Mouse (Mus musculus) heart, embryonic 13.5 days (tissue): ENCODE data around the gene Hlcs. TPM values are rescaled to one million over a fixed set of nuclear protein-coding genes. Genes with fewer than 3 reads are reported as not detected.
"Not testable (repeated sequence)": the region's sequence is repeated elsewhere in the genome, so short reads cannot be mapped to it uniquely, and the experiment has no call there.

Experiments
- ATAC-seq: fragments of 200-750 bp; cut with Nextera tagmentation; 2 replicates; pipeline ENCODE4 v1.8.0; 2017; ENCODE audit warnings: moderate TSS enrichment; ENCODE audit not compliant: insufficient number of reproducible peaks, low FRiP score, low TSS enrichment; ENCODE audit errors: extremely low read depth
- H3K27ac ChIP-seq: fragments of 300-500 bp; sonication (generic); replicated peaks from 2 replicates; pipeline ENCODE4 v1.5.1; 2015; ENCODE audit warnings: moderate library complexity, mild to moderate bottlenecking, inconsistent platforms
- H3K27me3 ChIP-seq: fragments of 300-500 bp; sonication (generic); replicated peaks from 2 replicates; pipeline ENCODE4 v1.6.1; 2015; ENCODE audit warnings: mild to moderate bottlenecking, inconsistent platforms
- H3K36me3 ChIP-seq: fragments of 300-500 bp; sonication (generic); 2 replicates; pipeline ENCODE4 v1.6.1; 2015; ENCODE audit warnings: mild to moderate bottlenecking, inconsistent platforms
- H3K4me1 ChIP-seq: fragments of 300-500 bp; sonication (generic); 2 replicates; pipeline ENCODE4 v1.6.1; 2015; ENCODE audit warnings: inconsistent platforms
- H3K4me2 ChIP-seq: fragments of 300-500 bp; sonication (generic); 2 replicates; pipeline ENCODE4 v1.6.1; 2015; ENCODE audit warnings: inconsistent platforms, mild to moderate bottlenecking, moderate library complexity
- H3K4me3 ChIP-seq: fragments of 300-500 bp; sonication (generic); 2 replicates; pipeline ENCODE4 v1.5.1; 2015; ENCODE audit warnings: moderate library complexity, mild to moderate bottlenecking, inconsistent platforms
- H3K9ac ChIP-seq: fragments of 300-500 bp; sonication (generic); 2 replicates; pipeline ENCODE4 v1.6.1; 2015; ENCODE audit warnings: inconsistent platforms, mild to moderate bottlenecking, moderate library complexity
- H3K9me3 ChIP-seq: fragments of 300-500 bp; sonication (generic); 2 replicates; pipeline ENCODE4 v1.6.1; 2016; ENCODE audit warnings: inconsistent platforms
- WGBS: fragments of 180-500 bp; shearing (Covaris S2); methylation state at CpG from one replicate; pipeline ENCODE4 v1.1.7; 2015; ENCODE audit warnings: mixed read lengths; 5-methylcytosine and 5-hydroxymethylcytosine counted together
- polyA plus RNA-seq: library from polyadenylated mRNA; unstranded; fragments of >200 nt; fragmentation: Nextera tagmentation; extraction: Ambion mirVana; gene quantifications from 2 replicates; pipeline ENCODE4 v1.2.1, GENCODE M21; 2015

Hlcs gene
- polyA plus RNA-seq, 1 experiment from 2014 or later, result 7.6 TPM

GRCm38 (mm10) chr16:94347080-94347731 is 33.8 kb upstream of the Hlcs start:
- Histone ChIP-seq H3K4me3 (no peak overlapping the region), H3K27me3 (no peaks in the 10 kb centered on the region), H3K9ac (no peak overlapping the region), H3K27ac (no peak overlapping the region), H3K9me3 (no peaks in the 10 kb centered on the region), H3K4me2 (no peak overlapping the region), H3K36me3 (no peaks in the 10 kb centered on the region), H3K4me1 (0 out of 2 replicates have a peak, but pooled peaks cover 5% of the 10 kb centered on the region)
- 70% methylated on average over 7 of the region's 7 CpGs for WGBS
- ATAC-seq, result no peak

DNA sequence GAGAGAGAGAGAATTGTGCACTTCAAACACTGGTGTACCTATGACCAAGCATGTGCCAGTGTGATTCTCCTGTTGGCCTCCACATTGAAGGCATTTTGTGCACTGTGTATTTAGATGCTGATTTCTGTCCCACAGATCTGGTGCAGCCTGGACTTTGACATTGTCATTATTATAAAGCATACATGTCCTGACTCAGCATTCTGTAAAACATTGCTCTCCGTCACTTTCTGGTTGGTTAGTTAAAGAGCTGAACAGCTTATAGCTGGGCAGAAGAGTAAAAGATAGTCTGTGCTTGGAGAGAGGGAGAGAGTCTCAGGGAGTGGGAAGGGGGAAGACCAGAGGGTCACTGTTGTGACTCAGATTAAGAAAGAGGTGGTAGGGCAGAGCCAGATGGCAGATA is 32.4 kb upstream of the Hlcs start:
- no peak overlapping the region for H3K4me3 ChIP-seq
- no peaks in the 10 kb centered on the region for H3K9me3 ChIP-seq
- 0 out of 2 replicates have a peak, but pooled peaks cover 5% of the 10 kb centered on the region for H3K4me1 ChIP-seq
- H3K36me3 ChIP-seq, result no peaks in the 10 kb centered on the region
- 83% methylated on average over 1 of the region's 1 CpGs for WGBS
- no peak overlapping the region for H3K4me2 ChIP-seq
- no peak overlapping the region for H3K9ac ChIP-seq
- H3K27ac ChIP-seq, result no peak overlapping the region
- ATAC-seq, result no peak
- no peaks in the 10 kb centered on the region for H3K27me3 ChIP-seq

GRCm38 (mm10) chr16:94339164-94340160 is 26.1 kb upstream of the Hlcs start:
- WGBS, result 87% methylated on average over 20 of the region's 22 CpGs
- H3K36me3 ChIP-seq, ATAC-seq, H3K9me3 ChIP-seq, H3K4me1 ChIP-seq, H3K27ac ChIP-seq, H3K4me2 ChIP-seq, H3K9ac ChIP-seq, H3K27me3 ChIP-seq, H3K4me3 ChIP-seq: not testable (repeated sequence)

GRCm38 (mm10) chr16:94335656-94336055 is 22.3 kb upstream of the Hlcs start:
- Histone ChIP-seq H3K4me3 (no peak overlapping the region), H3K27me3 (no peaks in the 10 kb centered on the region), H3K9me3 (no peaks in the 10 kb centered on the region), H3K27ac (no peak overlapping the region), H3K4me2 (no peak overlapping the region), H3K4me1 (no peaks in the 10 kb centered on the region), H3K9ac (no peak overlapping the region), H3K36me3 (no peaks in the 10 kb centered on the region)
- 40% methylated on average over 5 of the region's 5 CpGs for WGBS
- ATAC-seq, result no peak

DNA sequence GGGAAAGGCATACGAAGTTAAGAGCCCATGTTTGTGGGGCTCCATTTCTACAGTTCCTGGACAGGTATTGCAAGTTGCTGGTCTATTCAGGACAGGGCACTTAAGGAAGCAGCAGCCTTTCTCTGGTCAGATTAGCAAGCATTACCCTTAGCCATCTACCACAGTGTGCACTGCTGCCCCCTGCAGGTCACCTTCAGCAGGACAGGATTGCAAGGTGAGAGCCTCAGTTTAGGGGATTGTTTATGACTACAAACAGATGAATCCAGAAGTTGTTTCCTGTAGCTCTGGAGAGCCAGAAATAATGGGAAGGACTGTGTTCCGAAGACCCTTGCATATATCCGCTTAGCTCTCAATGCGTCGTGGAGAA is 18.5 kb upstream of the Hlcs start:
- H3K4me1 ChIP-seq, result peaks cover 19% of the 10 kb centered on the region
- no peak overlapping the region for H3K27ac ChIP-seq
- no peak overlapping the region for H3K9ac ChIP-seq
- no peak overlapping the region for H3K4me2 ChIP-seq
- no peak overlapping the region for H3K4me3 ChIP-seq
- WGBS, result 54% methylated on average over 5 of the region's 5 CpGs
- no peaks in the 10 kb centered on the region for H3K36me3 ChIP-seq
- peaks cover 20% of the 10 kb centered on the region for H3K27me3 ChIP-seq
- ATAC-seq, result no peak
- no peaks in the 10 kb centered on the region for H3K9me3 ChIP-seq

GRCm38 (mm10) chr16:94331233-94331885 is 18.0 kb upstream of the Hlcs start:
- WGBS, result 74% methylated on average over 9 of the region's 9 CpGs
- Histone ChIP-seq H3K4me1 (peaks cover 19% of the 10 kb centered on the region), H3K4me2 (no peak overlapping the region), H3K4me3 (no peak overlapping the region), H3K9ac (no peak overlapping the region), H3K9me3 (no peaks in the 10 kb centered on the region), H3K27ac (no peak overlapping the region), H3K27me3 (peaks cover 23% of the 10 kb centered on the region), H3K36me3 (no peaks in the 10 kb centered on the region)
- ATAC-seq, result no peak

DNA sequence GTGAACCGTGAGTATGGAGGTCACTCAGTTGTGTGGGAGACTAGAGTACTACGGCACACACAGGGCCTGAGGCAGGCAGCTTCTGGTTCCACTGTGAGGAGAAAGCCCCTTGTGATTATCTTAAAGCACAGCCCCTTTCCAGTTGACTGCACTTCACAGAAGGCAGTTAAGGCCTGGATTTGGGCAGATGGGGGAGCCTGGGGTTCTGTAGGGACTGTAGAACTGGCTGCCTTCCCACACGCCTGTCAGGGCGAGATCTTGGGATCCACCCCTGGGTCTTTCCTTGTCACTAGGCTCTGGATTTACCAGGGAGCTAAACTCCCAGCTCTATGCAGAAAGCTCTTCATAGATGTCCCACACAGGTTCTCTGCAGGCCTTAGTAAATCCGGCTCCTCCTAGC is 17.1 kb upstream of the Hlcs start:
- ATAC-seq, result no peak
- peaks cover 19% of the 10 kb centered on the region for H3K4me1 ChIP-seq
- no peak overlapping the region for H3K4me2 ChIP-seq
- H3K27me3 ChIP-seq, result peaks cover 23% of the 10 kb centered on the region
- no peak overlapping the region for H3K27ac ChIP-seq
- H3K36me3 ChIP-seq, result no peaks in the 10 kb centered on the region
- whole genome bisulfite sequencing, result 76% methylated on average over 5 of the region's 5 CpGs
- H3K9ac ChIP-seq, result no peak overlapping the region
- no peak overlapping the region for H3K4me3 ChIP-seq
- H3K9me3 ChIP-seq, result no peaks in the 10 kb centered on the region

- Histone ChIP-seq H3K4me2 (peak overlapping the region; percentile 89), H3K4me1 (peaks cover 19% of the 10 kb centered on the region), H3K27me3 (peaks cover 26% of the 10 kb centered on the region), H3K4me3 (peak overlapping the region; percentile 71), H3K36me3 (no peaks in the 10 kb centered on the region), H3K9me3 (no peaks in the 10 kb centered on the region), H3K27ac (no peak overlapping the region), H3K9ac (peak overlapping the region; percentile 84)
- 14% methylated on average over 25 of the region's 25 CpGs for WGBS
- ATAC-seq, result no peak
Observed at GRCm38 (mm10) chr16:94328881-94329867, 15.8 kb upstream of the Hlcs start.

- WGBS, result under 1% methylated on average over 63 of the region's 63 CpGs
- Histone ChIP-seq H3K4me3 (peak within 1 kb of the TSS; percentile 71), H3K9ac (peak within 1 kb of the TSS; percentile 84)
Observed at GRCm38 (mm10) chr16:94327781-94328711, 14.7 kb upstream of the Hlcs start, which contains the start of gene Ripply3. Gene Ripply3 (plus strand): TSS chr16:94328420.

GRCm38 (mm10) chr16:94326008-94326407 is 12.6 kb upstream of the Hlcs start:
- H3K9ac ChIP-seq, result no peak overlapping the region
- H3K27me3 ChIP-seq, result peaks cover 26% of the 10 kb centered on the region
- 77% methylated on average over 3 of the region's 3 CpGs for WGBS
- H3K4me1 ChIP-seq, result peaks cover 19% of the 10 kb centered on the region
- H3K36me3 ChIP-seq, result no peaks in the 10 kb centered on the region
- H3K9me3 ChIP-seq, result no peaks in the 10 kb centered on the region
- ATAC-seq, result no peak
- no peak overlapping the region for H3K4me3 ChIP-seq
- no peak overlapping the region for H3K4me2 ChIP-seq
- no peak overlapping the region for H3K27ac ChIP-seq

More at GRCm38 (mm10) chr16:94327781-94328711, 14.7 kb upstream of the Hlcs start, which contains the start of gene Ripply3:
- Histone ChIP-seq H3K27ac (no peak within 1 kb of the TSS), H3K36me3 (no peaks in the 10 kb centered on the region), H3K4me2 (peak within 1 kb of the TSS; percentile 89), H3K9me3 (no peaks in the 10 kb centered on the region), H3K27me3 (peaks cover 26% of the 10 kb centered on the region), H3K4me1 (peaks cover 19% of the 10 kb centered on the region)
- peak; percentile 31; the same call in 1 of the 2 replicates for ATAC-seq
